Mouse (Mus musculus): Measurements from ENCODE around the gene Pecam1. TPM values are rescaled to one million over a fixed set of nuclear protein-coding genes. Genes with fewer than 3 reads are reported as not detected.

Gene Pecam1
- polyA plus RNA-seq, 1 experiment from 2014 or later: 9.5 TPM

- H3K27me3 ChIP-seq (ENCODE audit: control insufficient read depth, insufficient read depth, low read depth, low read length): no peaks in the 10 kb centered on the region
- under 1% methylated on average over 45 of the region's 45 CpGs for WGBS (ENCODE audit: insufficient replicate concordance)
- H3K9ac ChIP-seq (ENCODE audit: low read depth, low read length): peak within 1 kb of the TSS; percentile 95
- peak within 1 kb of the TSS; percentile 98 for H3K27ac ChIP-seq (ENCODE audit: low read length)
- peak within 1 kb of the TSS; percentile 95 for H3K4me3 ChIP-seq (ENCODE audit: low read depth, low read length)
- no peaks in the 10 kb centered on the region for H3K9me3 ChIP-seq (replicated peaks; ENCODE audit: control insufficient read depth, low read length)
- H3K4me1 ChIP-seq (ENCODE audit: control insufficient read depth, low read depth, low read length): peaks cover 20% of the 10 kb centered on the region
- no peaks in the 10 kb centered on the region for H3K36me3 ChIP-seq (ENCODE audit: control insufficient read depth, insufficient read depth)
- ATAC-seq (ENCODE audit: low read depth): peak; percentile 95
- H3K4me2 ChIP-seq (ENCODE audit: low read depth, low read length): peak within 1 kb of the TSS; percentile 92
Measured at GRCm38 (mm10) chr11:106612961-106613637, 137.3 kb downstream of the Pecam1 start, which contains the start of gene Tex2. Gene Tex2 (minus strand): TSS chr11:106613423.

- Histone ChIP-seq H3K36me3 (ENCODE audit: control insufficient read depth, insufficient read depth) (no peaks in the 10 kb centered on the region), H3K9me3 (replicated peaks; ENCODE audit: control insufficient read depth, low read length) (no peaks in the 10 kb centered on the region), H3K4me3 (ENCODE audit: low read depth, low read length) (peak overlapping the region; percentile 95), H3K4me1 (ENCODE audit: control insufficient read depth, low read depth, low read length) (peaks cover 20% of the 10 kb centered on the region), H3K27me3 (ENCODE audit: control insufficient read depth, insufficient read depth, low read depth, low read length) (no peaks in the 10 kb centered on the region), H3K27ac (ENCODE audit: low read length) (peak overlapping the region; percentile 98), H3K9ac (ENCODE audit: low read depth, low read length) (peak overlapping the region; percentile 95), H3K4me2 (ENCODE audit: low read depth, low read length) (peak overlapping the region; percentile 92)
- WGBS (ENCODE audit: insufficient replicate concordance): under 1% methylated on average over 67 of the region's 67 CpGs
- peak; percentile 78 for ATAC-seq (ENCODE audit: low read depth)
Measured at GRCm38 (mm10) chr11:106612209-106612960, 138.0 kb downstream of the Pecam1 start.

DNA sequence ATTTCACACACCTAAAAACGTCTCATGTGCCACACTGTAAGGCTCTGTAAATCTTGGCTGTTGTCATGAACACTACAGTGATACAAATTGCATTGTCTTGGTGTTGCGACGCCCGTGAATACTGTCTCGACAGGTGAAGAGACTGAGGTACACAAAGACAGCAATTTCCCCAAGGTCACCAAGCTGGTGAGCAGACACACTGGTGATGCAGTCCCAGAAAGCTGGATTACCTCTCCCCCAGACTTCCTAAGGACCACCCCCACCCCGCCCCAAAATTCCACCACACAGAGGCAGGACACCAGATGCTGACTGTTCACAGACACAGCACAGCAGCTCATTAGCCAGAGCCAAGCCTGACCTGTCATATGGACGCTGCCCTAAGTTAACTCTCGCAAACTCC lies 140.7 kb downstream of the Pecam1 start:
- 76% methylated on average over 8 of the region's 8 CpGs for WGBS (ENCODE audit: insufficient replicate concordance)
- no peak for ATAC-seq (ENCODE audit: low read depth)

DNA sequence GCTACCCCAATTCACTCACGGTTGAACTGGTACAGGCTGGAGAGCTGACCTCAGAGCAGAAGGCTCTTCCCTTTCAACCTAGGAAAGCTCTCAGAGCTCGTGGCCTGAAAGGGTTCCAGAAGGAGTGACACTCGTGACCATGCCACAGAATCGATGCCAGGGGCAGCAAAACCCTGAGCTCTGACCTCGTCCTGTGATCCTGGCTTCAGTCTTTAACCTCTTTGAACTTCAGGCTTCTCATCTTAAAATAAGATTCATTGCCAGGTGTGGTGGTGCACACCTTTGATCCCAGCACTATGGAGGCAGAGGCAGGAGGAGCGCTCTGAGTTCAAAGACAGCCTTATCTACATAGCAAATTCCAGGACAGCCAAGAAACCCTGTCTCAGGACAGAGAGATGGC lies 143.1 kb downstream of the Pecam1 start:
- no peak overlapping the region for H3K27ac ChIP-seq (ENCODE audit: low read length)

More for the DNA sequence above, 140.7 kb downstream of the Pecam1 start:
- Histone ChIP-seq H3K9me3 (replicated peaks; ENCODE audit: control insufficient read depth, low read length) (no peaks in the 10 kb centered on the region), H3K36me3 (ENCODE audit: control insufficient read depth, insufficient read depth) (peaks cover 1% of the 10 kb centered on the region; the same call in 1 of the 2 replicates), H3K27ac (ENCODE audit: low read length) (no peak overlapping the region), H3K27me3 (ENCODE audit: control insufficient read depth, insufficient read depth, low read depth, low read length) (no peaks in the 10 kb centered on the region), H3K4me2 (ENCODE audit: low read depth, low read length) (no peak overlapping the region), H3K4me3 (ENCODE audit: low read depth, low read length) (no peak overlapping the region), H3K4me1 (ENCODE audit: control insufficient read depth, low read depth, low read length) (peaks cover 20% of the 10 kb centered on the region), H3K9ac (ENCODE audit: low read depth, low read length) (no peak overlapping the region)

DNA sequence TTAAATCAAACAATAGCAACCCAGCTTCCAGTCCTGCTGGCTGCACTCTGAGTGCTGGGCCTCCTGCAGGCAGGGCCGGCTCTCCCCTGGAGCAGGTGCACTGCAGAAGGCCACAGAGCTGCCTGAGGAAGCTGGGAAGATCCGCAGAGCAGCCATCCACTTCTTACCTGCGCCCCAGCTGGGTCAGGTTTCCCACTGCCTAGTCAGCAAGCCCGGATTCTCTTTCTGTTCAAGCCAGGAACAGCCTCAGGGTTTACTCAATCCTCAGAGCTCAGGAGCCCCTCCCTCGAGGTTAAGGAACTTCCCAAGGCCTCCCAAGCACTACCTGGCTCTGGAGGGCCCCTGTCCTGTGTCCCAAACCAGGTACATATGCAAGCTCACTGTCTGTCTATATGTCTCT lies 144.4 kb downstream of the Pecam1 start:
- peaks cover 20% of the 10 kb centered on the region for H3K4me1 ChIP-seq (ENCODE audit: control insufficient read depth, low read depth, low read length)
- 53% methylated on average over 5 of the region's 5 CpGs for WGBS (ENCODE audit: insufficient replicate concordance)
- H3K36me3 ChIP-seq (ENCODE audit: control insufficient read depth, insufficient read depth): peaks cover 6% of the 10 kb centered on the region
- H3K4me2 ChIP-seq (ENCODE audit: low read depth, low read length): no peak overlapping the region
- no peaks in the 10 kb centered on the region; the same call in 1 of the 2 replicates for H3K9me3 ChIP-seq (replicated peaks; ENCODE audit: control insufficient read depth, low read length)
- no peak overlapping the region for H3K4me3 ChIP-seq (ENCODE audit: low read depth, low read length)
- ATAC-seq (ENCODE audit: low read depth): no peak
- no peaks in the 10 kb centered on the region for H3K27me3 ChIP-seq (ENCODE audit: control insufficient read depth, insufficient read depth, low read depth, low read length)
- no peak overlapping the region for H3K9ac ChIP-seq (ENCODE audit: low read depth, low read length)
- H3K27ac ChIP-seq (ENCODE audit: low read length): no peak overlapping the region

More for the DNA sequence above, 143.1 kb downstream of the Pecam1 start:
- H3K4me2 ChIP-seq (ENCODE audit: low read depth, low read length): no peak overlapping the region
- peaks cover 6% of the 10 kb centered on the region for H3K36me3 ChIP-seq (ENCODE audit: control insufficient read depth, insufficient read depth)
- ATAC-seq (ENCODE audit: low read depth): no peak
- no peaks in the 10 kb centered on the region; the same call in 1 of the 2 replicates for H3K9me3 ChIP-seq (replicated peaks; ENCODE audit: control insufficient read depth, low read length)
- H3K27me3 ChIP-seq (ENCODE audit: control insufficient read depth, insufficient read depth, low read depth, low read length): no peaks in the 10 kb centered on the region
- WGBS (ENCODE audit: insufficient replicate concordance): 63% methylated on average over 6 of the region's 6 CpGs
- peaks cover 23% of the 10 kb centered on the region for H3K4me1 ChIP-seq (ENCODE audit: control insufficient read depth, low read depth, low read length)
- no peak overlapping the region for H3K4me3 ChIP-seq (ENCODE audit: low read depth, low read length)
- H3K9ac ChIP-seq (ENCODE audit: low read depth, low read length): peak overlapping the region; percentile 24; the same call in 1 of the 2 replicates

Small RNA genes lying within 50 kb of the gene (microRNA-seq; reads per million reads assigned to microRNA genes)
- gene Gm25994 (not detected), gene Mir3064 (10.6 reads per million, percentile 28 among the genes with 10 or more reads in this experiment)

Other genes starting within 250 kb of the Pecam1 start
- 10.6 and 12.2 TPM in 2 replicates for gene Tex2, start 137.2 kb downstream of the Pecam1 start, polyA plus RNA-seq (2015; fragmentation: Nextera tagmentation; extraction: Ambion mirVana)
- 2.0 and 2.7 TPM in 2 replicates for gene Milr1, start 598 bp upstream of the Pecam1 start, polyA plus RNA-seq (2015; fragmentation: Nextera tagmentation; extraction: Ambion mirVana)
- 4.0 and 4.5 TPM in 2 replicates for gene Polg2, start 28.9 kb upstream of the Pecam1 start, polyA plus RNA-seq (2015; fragmentation: Nextera tagmentation; extraction: Ambion mirVana)
- 118 and 124 TPM in 2 replicates for gene Ddx5, start 38.6 kb upstream of the Pecam1 start, polyA plus RNA-seq (2015; fragmentation: Nextera tagmentation; extraction: Ambion mirVana)
- gene Cep95, start 38.6 kb upstream of the Pecam1 start, polyA plus RNA-seq (2015; fragmentation: Nextera tagmentation; extraction: Ambion mirVana): 8.6 and 10.0 TPM in 2 replicates
- gene Smurf2, start 170.1 kb upstream of the Pecam1 start, polyA plus RNA-seq (2015; fragmentation: Nextera tagmentation; extraction: Ambion mirVana): 3.3 and 3.4 TPM in 2 replicates
- 216 and 237 TPM in 2 replicates for gene Kpna2, start 248.9 kb upstream of the Pecam1 start, polyA plus RNA-seq (2015; fragmentation: Nextera tagmentation; extraction: Ambion mirVana)

Measured in liver, embryonic 16.5 days (tissue).